Mouse (Mus musculus): ENCODE measurements at regions not wholly inside any gene's neighbourhood (a gene's known extent, or its start where the extent isn't known, plus 50 kb on each side); places are given as distances from the start of the nearest gene placed in this dataset.

DNA sequence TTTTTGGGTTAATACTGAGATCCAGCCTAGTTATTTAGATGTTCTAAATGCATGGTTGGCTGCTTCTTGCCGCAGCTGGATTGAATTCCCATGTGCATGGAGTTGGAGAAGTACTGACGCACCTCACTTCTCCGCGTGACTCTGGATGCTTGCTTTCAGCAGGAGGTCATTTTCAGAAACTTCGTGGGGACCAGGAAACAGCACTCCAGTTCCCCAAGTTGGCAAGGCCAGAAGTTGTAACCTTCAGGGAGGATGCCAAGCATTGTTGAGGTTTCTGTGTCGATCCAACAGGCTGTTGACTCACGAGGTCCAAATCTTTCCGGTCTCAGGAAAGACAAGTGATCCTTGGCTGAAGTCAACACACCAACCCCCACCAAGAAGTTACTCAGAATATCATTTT, 167.6 kb upstream of the Dpt start:
- ATAC-seq, result no peak

DNA sequence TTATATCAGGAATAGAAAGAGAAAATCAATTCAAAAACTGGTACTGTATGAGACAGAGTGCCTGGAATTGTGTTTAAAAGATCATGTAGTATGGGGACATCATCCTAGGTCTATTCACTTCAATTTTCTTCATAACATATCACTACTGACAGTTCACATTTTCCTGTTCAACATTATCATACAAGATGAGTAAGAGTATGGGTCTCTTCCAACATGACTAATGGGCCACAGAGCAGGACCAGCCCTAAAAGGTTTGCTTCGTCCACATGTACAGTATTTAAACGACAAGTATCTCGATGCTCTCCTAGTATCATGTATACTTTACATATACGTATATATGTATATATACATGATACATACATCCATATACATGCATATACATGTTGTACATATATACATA, 164.8 kb upstream of the Atp1b1 start:
- ATAC-seq, result no peak

DNA sequence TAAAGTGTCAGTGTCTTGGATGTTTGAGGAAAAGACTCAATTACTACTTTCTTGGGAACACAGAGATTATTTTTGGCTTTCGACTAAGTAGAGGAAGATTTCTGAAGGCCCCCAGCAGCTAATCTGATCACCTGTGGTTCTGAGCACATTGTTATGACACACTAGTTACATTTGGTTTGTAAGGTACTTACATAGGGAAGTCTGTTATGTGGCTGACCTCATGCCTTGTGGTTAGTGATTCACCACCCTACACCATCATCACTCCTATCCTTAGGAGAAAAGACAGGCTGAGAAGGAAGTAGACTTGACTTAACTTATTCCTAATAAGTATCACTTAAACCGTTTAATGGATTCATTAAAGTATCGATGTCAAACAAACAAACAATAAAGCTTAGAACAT, 164.3 kb upstream of the Atp1b1 start:
- no peak for ATAC-seq

DNA sequence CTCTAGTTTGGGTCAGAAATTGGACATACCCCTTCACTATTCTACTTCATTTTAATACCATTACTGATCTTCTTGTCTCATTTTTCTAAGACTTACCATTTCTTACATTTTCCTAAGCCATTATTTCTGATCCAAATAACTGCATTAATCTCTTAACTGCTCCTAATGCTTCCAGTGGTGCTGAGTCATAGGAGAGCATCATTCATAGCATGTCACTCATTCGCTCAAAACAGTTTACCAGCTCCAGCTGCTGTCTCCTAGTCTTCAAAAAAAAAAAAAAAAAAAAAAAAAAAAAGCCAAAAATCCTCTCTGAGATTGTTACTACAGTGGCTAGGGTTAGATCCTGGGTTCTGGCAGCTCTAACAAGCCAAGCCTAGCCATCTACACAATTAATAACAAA, 162.0 kb upstream of the Atp1b1 start:
- no peak for ATAC-seq

DNA sequence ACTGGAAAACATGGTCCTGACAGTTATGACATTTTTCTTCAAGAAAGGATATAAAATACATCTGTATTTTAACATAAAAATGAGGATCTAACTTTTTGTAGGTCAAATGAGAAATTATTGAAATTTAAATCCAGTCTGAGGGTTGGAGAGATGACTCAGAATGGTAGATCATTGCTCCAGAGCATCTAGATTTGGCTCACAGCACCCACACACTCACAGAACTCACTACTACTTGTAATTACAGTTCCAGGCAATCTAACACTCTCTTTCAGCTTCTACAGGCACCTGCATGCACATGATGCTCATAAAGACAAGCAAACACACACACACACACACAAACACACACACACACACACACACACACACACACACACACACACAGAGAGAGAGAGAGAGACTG, 159.7 kb upstream of the Atp1b1 start:
- no peak for ATAC-seq

DNA sequence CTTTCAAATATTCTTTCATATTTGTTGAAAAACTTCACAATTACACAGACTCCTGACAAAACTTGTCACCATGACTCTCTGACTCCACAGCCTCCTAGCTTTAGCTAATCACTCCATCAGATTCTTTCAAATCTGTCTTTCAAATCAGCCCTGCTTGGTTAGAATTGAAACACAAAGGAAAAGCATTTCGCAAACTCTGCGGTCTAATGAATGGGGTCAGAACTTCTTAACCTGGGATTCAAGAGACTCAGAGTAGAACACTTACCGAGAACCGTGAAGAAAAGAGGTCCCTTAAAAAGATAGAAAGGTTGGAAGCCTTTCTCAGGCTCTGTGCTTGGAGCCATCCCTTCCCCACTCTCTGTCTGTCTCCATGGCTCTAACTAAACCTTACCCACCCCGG, 148.9 kb upstream of the Atp1b1 start:
- ATAC-seq, result no peak

DNA sequence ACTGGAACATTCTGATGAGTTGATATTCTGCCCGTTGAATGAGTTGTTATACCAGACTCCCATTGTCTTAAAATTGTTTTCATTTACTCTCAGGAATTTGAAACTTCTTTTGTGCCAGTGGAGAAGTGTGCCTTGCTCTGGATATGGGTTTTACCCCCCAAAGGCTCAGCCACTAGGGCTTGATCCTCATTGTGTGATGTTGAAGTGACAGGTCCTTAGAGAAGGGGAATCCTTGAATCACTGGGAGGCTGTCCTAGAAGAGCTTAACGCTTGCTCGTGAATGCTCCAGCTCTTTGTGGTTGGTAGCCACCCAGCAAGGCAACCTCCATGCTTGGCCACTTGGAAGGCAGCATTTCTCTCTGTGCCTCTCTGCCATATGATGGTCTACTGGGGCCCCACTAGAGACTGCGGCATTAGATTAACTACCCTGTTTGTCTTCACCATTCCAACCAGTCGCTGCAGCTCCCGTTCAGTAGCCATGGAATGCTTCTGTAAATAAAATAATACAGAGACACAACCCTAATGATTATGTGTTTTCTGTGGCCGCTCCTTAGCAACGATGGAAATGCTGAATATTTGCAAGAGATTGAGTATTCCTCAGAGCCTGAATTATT, 148.1 kb upstream of the Atp1b1 start:
- ATAC-seq, result no peak

DNA sequence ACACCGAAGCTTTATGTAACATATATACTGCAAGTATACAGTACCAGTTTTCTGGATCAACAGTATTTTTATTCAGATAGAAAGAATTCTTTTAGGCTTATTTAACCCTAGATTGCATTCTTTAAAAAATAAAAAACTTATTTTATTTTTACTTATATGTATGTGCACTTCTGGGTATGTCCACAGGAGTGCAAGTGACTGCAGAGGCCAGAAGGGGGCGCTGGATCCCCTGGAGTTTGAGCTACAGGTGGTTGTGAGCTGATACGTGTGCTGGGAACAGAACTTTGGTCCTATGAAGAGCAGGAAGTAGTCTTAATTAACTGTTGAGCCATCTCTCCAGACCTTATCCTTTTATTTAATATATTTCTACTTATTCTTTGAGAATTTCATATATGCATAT, 145.3 kb upstream of the Atp1b1 start:
- no peak for ATAC-seq

DNA sequence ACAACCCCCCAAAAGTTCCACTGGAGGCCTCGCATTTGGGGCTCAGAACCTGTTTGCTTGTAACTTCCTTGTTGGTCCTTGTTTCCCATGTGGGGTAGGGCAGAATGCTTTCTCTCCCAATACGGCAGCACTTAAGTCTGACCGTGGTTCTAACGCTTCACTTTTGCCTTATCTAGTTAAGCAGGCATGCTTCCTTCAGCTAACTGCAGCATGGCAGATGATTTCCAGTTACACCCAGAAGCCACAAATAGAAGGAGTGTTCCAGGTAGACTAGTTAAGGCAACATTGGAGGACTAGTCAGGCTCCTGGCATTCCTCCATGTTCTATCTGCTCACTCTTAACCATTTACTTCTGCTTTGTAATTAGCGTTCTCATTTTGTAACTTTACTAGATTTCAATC, 144.4 kb upstream of the Atp1b1 start:
- no peak for ATAC-seq

DNA sequence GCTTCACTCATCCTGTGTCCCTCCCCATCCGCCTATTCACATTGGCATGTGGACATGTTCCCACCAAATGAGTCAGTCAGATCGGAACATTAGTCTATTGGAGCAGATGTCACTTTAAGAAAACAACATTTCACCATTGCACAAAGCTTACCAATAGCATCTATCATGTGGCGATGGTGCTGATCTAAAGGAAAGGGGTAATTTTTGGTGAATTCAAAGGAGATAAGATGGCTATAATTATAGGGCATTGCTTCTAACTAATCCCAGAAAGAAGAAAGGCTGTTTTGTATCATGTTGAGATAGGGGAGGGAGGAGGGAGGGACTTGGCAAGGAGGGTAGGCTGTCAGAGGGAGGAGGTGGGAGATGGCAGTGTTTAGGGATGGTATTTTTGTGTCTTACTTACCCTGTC, 132.1 kb upstream of the Atp1b1 start:
- no peak for ATAC-seq

DNA sequence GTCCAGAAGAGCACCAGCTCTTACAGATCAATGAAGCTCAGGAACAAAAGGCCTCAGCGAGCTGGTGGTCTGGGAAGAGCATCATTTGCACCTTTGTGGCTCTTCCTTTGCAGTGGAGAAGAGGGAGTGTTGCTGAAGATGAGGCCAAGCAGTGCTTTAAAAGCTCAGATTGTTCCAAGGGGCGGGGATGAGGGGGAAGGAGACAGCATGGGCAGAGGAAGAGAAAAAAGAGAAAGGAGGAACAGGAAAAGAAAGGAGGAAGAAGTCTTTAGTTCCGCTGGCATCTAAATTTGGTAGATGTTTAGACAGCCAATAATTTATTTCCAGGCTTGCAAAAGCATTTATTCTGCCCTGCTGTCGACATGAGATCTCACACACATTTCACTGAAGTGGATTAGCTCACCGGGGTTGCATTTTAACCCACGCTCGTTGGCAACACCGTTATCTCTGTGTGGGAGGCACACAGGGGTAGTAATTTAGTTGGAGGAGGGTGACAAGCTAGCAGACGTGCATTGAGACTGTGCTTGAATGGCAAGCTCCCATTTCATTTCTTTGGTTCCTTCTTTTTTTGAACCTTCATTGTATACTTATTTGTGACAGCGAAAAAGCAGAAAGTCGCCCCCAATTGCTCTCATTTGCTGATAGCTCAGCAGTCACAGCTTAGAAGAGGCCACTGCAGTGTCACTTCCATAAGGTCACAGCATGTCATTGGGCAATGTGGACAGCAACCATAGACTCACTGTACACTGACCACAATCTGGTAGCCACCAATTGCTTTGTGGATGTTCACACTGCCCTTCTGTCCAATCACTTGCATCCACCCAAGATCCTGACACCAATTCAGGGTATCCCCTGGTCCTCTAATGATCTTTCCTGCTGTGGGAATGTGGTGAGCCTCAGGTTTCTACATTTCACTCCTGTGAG, 128.2 kb upstream of the Atp1b1 start:
- ATAC-seq, result no peak

DNA sequence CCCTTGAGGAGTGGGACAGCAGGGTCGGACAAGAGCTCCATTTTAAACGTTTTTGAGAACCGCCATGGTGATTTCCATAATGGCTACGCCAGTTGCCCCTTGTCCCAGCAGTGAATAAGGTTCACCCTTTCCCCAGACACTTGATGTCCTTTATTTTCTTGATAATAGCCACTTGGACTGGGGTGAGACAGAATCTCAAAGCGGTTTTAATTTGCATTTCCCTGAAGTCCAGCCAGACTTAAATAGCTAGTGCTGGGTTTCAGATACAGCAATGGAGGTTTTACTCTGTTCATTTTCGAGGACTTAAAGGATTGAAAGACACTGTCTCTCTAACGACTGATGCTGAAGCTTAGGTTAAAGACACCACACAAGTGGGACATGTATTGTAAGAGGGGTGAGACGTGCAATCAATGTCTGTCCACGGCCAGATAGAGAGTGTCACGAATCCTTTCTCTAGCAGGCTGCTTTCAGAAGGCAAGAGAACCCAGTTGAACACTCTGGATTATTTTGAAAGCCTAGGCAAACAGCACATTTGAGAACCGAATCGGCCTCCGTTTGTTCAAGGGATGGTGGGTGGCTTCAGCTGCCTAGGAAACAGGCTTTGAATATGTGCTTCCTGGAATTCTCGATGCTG, 118.8 kb upstream of the Atp1b1 start:
- ATAC-seq, result no peak

DNA sequence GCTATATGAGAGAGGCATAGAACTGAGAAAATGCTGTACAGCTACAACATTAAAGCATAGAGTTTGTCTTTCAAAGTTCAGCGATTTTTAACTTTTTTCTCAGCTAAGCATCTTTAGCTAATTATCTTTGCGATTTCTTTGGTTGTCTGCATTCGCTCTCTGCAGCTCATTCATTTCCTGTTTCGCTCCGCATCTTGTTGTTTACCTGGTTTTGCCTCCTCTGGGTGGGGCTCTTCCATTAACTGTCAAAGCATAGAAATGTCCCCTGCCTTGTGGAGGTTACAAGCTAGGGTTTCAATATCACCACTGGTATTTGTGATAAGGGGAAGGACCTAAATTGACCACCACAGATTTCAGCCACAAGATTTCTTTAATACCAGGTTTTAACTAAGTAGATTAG, 115.5 kb upstream of the Atp1b1 start:
- peak; percentile 63 for ATAC-seq

DNA sequence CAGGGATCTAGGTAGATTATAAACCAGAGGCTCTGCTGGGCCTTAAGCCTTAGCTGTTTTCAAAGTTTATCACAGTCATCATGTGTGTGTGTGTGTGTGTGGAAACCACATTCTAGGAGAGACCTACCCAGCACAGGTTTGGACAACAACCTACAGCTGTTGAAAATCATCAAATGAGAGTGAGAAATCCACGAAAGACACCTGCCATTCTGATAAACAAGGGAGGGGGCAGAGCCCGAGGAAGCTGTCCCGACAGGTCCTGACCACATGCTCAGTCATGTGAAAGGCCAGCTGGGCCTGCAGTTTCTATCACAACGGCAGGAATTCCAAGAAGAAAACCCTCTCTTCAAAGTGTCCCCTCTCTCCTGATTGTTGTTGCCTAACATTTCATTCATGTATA, 114.0 kb upstream of the Atp1b1 start:
- ATAC-seq, result peak; percentile 11

DNA sequence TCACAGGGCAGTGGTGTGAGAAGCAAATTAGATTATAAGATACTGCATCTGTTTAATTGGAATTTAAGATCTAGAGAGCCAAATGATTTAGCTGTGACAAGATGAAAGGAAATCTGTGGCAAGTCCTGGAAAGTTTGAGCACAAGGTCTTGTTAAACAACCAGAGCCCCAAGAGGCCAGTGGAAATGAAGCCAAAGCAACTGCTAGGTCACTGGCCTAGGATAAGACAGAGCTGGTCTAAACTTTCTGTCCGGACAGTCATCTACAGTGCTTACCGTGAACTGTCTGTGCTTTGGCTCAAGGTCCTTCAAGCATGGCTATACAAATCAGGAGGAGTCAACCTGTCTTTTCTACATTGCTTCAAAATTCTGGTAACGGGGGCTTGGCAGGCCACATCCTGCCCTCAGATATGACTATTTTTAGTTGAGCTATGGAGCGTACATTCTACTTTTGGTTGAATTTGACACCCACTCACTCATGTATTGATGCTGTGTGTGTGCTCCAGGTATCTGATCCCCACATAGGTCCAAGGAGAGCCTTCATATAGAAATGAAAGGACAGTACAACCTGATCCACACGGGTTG, 113.4 kb upstream of the Atp1b1 start:
- peak; percentile 74 for ATAC-seq

DNA sequence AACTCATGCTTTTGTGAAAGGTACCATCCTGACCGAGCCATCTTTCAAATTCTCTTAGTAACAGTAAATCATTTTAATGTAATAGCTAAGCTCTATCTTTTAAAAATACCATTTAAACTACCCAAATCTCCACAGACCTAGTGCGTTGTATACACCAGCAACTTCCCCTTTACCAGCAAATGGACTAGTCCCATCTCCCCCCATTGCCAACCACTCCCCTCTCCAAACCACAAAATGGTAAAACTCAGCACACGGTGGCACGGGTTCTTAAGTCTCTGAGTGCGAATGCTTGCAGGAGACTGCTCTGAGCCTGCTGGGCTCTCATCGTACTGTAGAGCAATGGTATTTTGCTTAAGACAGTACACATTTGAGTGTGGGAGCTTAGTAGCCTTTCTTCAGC, 106.7 kb upstream of the Atp1b1 start:
- no peak for ATAC-seq

DNA sequence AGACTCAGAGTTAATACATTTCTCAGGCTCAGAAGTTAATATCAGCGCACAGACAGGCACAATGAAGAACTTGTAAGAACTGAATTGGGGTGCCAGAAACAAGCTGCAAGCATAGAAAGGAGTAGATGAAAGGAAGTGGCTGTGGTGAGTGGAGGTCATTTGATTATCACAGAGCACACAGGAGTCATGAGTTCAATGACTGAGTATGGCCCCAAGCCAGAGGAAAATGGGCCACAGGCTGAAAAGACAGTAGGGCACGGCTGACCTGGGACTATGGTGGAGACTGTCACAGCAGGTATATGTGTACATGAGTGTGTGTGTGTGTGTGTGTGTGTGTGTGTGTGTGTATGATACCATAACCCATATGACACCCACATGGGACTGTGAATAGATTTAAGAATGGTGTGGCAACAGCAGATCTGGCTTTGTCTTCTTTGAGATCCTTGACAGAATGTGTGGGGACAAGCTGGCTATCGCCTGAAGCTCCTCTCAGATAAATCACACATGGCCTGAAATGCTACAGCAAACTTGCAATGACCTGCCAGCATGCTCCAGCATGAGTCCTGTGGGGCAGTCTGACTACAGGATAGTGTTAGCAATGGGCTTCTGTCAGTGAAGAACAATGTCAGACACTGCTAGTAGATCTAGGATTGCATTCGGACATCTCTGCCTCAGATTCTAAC, 101.5 kb upstream of the Atp1b1 start:
- no peak for ATAC-seq

DNA sequence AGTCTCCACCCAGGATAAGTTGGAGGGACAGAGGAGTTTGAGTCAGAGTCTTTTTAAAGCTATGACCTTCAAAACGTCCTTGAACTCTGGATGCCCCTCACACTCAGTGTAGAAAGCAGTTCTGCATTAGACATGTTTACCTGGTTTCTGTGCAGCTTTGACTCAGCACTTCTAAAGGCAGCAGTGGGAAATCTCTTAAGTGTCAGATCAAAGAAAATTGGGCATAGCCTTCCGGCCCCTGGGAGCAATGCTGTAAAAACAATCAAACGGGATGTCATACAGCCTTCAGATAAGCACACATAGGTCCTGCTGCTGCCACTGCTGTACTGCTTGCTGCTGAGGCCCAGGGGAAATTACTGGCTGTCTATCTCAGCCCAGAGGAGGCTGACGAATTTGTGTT, 94.5 kb upstream of the Atp1b1 start:
- ATAC-seq, result no peak

DNA sequence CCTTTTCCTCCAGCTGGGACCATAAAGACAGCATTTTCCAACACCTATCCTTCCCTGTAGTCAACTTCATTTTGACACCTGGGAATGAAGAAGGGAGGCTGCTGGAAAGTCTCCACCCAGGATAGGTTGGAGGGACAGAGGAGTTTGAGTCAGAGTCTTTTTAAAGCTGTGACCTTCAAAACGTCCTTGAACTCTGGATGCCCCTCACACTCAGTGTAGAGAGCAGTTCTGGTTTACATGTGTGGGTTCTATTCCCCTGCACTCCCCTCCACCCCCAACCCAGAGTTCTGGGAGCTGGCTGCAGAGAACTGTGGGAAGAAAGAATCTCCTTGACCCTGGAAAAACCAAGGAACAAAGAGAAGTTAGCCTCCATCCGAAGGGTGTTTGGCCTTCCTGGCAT, 92.9 kb upstream of the Atp1b1 start:
- no peak for ATAC-seq

DNA sequence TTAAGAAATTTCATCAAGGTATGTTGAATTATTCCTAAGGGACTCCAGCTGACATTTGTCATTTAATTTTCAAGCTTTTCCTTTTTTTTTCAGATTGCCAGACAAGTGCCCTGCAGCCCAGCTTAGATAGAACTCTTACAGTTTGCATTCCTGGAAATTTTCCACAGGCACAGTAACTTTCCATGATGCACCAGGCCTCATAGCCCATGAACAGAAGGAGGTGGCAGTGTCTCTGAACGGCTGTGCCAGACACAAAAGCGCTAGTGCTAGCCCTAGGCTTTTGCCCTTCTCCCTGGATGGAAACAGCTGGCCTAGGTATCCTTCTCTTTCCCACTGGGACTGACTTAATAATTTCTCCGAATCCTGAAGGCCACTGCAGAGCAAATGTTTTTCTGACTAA, 92.4 kb upstream of the Atp1b1 start:
- ATAC-seq, result no peak

DNA sequence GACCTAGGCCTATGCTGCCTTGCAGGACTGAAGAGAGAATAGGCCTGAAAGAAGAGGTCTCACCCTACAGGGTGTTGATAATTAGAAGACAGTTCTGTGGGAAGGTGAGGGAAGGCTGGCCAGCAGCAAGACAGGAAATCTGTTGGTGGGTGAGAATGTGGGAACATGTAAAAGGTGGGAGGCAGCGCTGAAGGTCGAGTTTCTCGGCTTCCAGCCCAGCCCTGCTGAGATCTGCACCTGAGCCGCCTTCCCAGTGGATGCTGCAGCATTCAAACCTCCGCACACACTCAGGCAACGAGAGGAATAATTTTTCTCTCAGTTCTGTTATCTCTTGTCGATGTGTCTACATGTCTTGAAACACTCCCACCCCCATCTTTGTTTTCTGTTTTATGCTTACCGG, 89.9 kb upstream of the Atp1b1 start:
- no peak for ATAC-seq

DNA sequence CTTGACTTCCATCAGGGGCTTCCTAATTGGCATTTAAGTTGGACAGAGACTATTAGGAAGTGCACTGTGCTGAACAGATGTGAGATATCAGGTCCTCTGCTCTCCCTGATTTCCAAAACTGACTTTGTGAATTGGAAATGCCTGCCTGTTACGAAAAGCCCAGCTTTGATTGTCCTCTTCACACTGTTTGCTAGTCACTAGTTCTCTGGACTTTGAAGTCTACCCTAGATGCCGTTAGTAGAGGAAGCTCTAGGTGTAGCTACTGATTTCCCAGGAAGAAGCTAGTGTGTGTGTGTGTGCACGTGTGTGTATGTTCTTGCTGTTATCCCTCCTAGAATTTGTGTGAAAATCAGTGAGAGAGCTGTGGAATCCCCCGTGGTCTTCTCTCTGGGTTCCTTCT, 87.7 kb upstream of the Atp1b1 start:
- no peak for ATAC-seq

Data from CD4-positive, CD25-positive, alpha-beta regulatory T cell, adult 4 months (primary cell).